Mouse (Mus musculus) olfactory bulb, adult 2 months (tissue): ENCODE data around the gene Skida1. TPM values are rescaled to one million over a fixed set of nuclear protein-coding genes. Genes with fewer than 3 reads are reported as not detected.

Source experiments
- H3K27ac ChIP-seq: fragments of 200-500 bp; 2 replicates; pipeline ENCODE4 v1.5.1; 2012; ENCODE audit warnings: low read depth, low read length; ENCODE audit not compliant: insufficient read depth
- H3K4me1 ChIP-seq: fragments of 200-500 bp; 2 replicates; pipeline ENCODE4 v1.6.1; 2012; ENCODE audit warnings: low read length; ENCODE audit not compliant: control insufficient read depth, insufficient read depth
- H3K4me3 ChIP-seq: fragments of 200-500 bp; 2 replicates; pipeline ENCODE4 v1.5.1; 2012; ENCODE audit warnings: mild to moderate bottlenecking, low read depth, low read length, moderate library complexity; ENCODE audit not compliant: insufficient read depth
- CTCF ChIP-seq: fragments of 200-500 bp; IDR thresholded peaks from 2 replicates; pipeline ENCODE4 v1.5.1; 2012; ENCODE audit warnings: low read depth, mild to moderate bottlenecking, low read length, moderate library complexity; ENCODE audit not compliant: insufficient read depth
- POLR2A ChIP-seq: fragments of 200-500 bp; IDR thresholded peaks from 2 replicates; pipeline ENCODE4 v1.6.1; 2012; ENCODE audit warnings: mild to moderate bottlenecking, low read depth, low read length, moderate library complexity; ENCODE audit not compliant: insufficient read depth
- WGBS: fragments of 180-500 bp; shearing (Covaris S2); methylation state at CpG from one replicate; pipeline ENCODE4 v1.1.7; 2018; 5-methylcytosine and 5-hydroxymethylcytosine counted together
- polyA plus RNA-seq: library from polyadenylated mRNA; stranded (reverse); fragments of >200 nt; gene quantifications from 2 replicates; pipeline ENCODE4 v1.2.4, GENCODE M21; 2012; ENCODE audit warnings: low replicate concordance; ENCODE audit not compliant: missing spikeins, insufficient read depth, insufficient read length

Gene Skida1
- polyA plus RNA-seq, 1 experiment: not detected

- peak overlapping the region; percentile 48; the same call in 1 of the 2 replicates for H3K27ac ChIP-seq
- TF ChIP-seq POLR2A: no peak
- peaks cover 6% of the 10 kb centered on the region; the same call in 1 of the 2 replicates for H3K4me1 ChIP-seq
- WGBS: 75% methylated on average over 14 of the region's 14 CpGs
- H3K4me3 ChIP-seq: no peak overlapping the region
Measured at GRCm38 (mm10) chr2:18041199-18041885, 7.5 kb downstream of the Skida1 start.

DNA sequence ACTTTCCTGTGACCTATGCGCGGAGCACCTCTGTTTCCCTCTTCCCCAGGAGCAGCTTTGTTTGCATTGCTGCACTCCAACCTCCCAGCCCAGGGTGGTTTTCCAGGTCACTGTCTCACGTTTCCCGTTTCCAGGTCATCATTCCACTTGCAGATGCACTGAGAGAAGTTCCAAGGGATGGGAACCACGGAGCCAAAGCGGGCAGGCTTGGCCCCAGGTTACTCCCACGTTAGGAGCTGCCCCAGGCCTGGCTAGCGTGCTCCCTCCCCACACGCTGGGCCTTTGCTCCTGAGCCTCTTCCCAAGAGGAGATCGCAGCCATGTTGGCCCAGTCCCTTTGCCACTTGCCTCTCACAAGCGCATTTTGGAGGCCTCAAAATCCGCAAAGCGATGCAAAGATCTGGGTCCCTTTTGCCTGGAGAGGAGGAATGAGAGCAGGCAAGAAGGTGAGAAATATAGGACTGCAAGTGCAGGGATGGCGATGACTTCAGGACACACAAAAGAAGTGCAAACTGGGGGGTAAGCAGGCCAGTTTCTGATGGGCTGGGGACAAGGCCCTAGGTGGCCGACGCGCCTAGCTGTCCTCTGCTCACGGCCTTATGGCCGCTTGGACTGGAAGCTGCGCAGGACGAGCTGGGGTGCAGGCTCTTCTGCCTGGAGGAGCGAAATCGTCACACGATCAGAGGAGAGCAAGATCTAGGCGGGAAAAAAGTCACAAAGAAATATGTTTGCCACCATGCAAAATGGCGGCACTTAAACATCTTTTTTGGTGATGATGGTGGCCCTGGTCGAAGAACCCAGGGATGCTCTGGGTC, 8.3 kb downstream of the Skida1 start:
- Histone ChIP-seq H3K4me1 (peaks cover 6% of the 10 kb centered on the region; the same call in 1 of the 2 replicates), H3K27ac (no peak overlapping the region), H3K4me3 (no peak overlapping the region)
- WGBS: 86% methylated on average over 27 of the region's 27 CpGs
- no peak for TF ChIP-seq POLR2A

- WGBS: 56% methylated on average over 46 of the region's 46 CpGs
- Histone ChIP-seq H3K4me1 (peaks cover 6% of the 10 kb centered on the region; the same call in 1 of the 2 replicates), H3K4me3 (peak overlapping the region; percentile 6; the same call in 1 of the 2 replicates), H3K27ac (no peak overlapping the region)
- TF ChIP-seq CTCF (no peak), POLR2A (no peak)
Measured at GRCm38 (mm10) chr2:18039566-18040290, 9.1 kb downstream of the Skida1 start.

DNA sequence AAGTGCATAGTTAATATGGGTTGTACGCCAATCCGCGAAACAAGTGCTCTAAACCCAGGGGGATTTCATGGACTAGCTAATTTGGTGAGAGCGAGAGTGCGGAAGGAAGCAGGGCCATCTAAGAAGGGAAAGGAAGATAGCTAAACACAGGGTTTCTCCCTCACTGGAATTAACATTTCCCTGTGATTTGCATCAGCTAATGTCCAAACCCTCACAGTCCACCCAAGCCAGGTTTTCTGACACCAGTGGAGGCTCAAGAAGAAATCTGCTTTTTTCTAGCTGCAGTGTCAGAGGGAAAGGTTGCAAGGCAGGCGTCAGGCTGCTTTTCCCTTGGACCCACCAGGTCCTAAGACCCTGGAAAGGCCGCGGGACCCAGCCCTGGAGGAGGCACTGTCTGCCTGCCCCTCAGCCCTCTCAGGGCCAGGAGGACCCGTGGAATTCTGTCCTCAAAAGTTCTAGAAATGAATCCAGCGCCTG, 9.9 kb downstream of the Skida1 start:
- no peak overlapping the region for H3K27ac ChIP-seq
- 90% methylated on average over 10 of the region's 10 CpGs for WGBS
- H3K4me3 ChIP-seq: no peak overlapping the region

GRCm38 (mm10) chr2:18038141-18038752, 10.6 kb downstream of the Skida1 start:
- 84% methylated on average over 3 of the region's 3 CpGs for WGBS
- H3K4me1 ChIP-seq: peaks cover 6% of the 10 kb centered on the region; the same call in 1 of the 2 replicates
- TF ChIP-seq CTCF (no peak), POLR2A (no peak)
- H3K27ac ChIP-seq: no peak overlapping the region
- H3K4me3 ChIP-seq: no peak overlapping the region

More for the DNA sequence above, 9.9 kb downstream of the Skida1 start:
- TF ChIP-seq POLR2A (no peak), CTCF (no peak)
- H3K4me1 ChIP-seq: peaks cover 6% of the 10 kb centered on the region; the same call in 1 of the 2 replicates

GRCm38 (mm10) chr2:18037491-18037890, 11.4 kb downstream of the Skida1 start, which contains the start of gene A930004D18Rik:
Gene A930004D18Rik (minus strand): TSS chr2:18037737.
- Histone ChIP-seq H3K4me1 (peaks cover 6% of the 10 kb centered on the region; the same call in 1 of the 2 replicates), H3K4me3 (no peak within 1 kb of the TSS), H3K27ac (no peak within 1 kb of the TSS)
- WGBS: 89% methylated on average over 2 of the region's 2 CpGs
- no peak for TF ChIP-seq CTCF
- no peak for TF ChIP-seq POLR2A

DNA sequence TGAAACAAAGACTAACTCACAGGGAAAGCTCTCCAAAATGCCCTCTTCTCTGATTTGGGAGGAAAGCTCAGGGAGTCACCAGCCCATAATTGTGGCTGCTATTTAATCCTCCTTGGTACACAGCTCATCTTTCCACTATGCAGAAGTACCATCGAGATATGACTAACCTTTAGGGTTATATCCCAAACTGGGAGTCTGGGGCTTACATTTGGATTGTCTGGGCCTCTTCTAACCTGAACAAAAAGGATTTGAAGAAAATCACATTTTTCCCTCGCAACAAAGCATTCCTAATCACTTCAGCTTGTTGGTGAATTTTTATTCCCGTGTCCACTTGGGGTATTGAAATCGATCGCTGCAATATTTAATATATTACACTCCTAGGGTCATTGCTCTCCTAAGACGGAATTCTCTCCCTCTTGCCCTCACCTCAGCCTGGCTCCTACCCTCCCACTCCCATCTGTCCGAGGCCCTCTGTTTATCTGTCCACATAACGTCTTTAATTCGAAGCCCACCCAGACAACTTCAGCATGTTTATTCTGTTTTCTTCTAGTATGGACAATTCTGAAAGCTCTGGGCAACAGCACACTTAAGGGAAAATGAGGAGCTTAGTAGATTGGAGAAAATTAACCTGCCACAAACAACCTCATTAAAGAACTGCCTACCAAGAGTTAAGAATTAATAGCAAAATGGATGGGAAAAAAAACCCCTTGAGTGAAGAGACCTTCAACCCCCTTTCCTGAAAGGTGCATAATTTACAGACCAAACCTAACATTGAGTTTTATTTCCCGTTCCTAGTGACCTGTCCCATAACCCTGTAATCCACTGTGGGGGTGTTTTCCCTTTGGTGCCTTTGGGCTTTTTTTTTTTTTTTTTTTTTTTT, 14.2 kb downstream of the Skida1 start:
- Histone ChIP-seq H3K4me3 (no peak overlapping the region), H3K4me1 (peaks cover 3% of the 10 kb centered on the region; the same call in 1 of the 2 replicates), H3K27ac (no peak overlapping the region)
- WGBS: 96% methylated on average over 10 of the region's 10 CpGs
- TF ChIP-seq CTCF (no peak), POLR2A (no peak)
